Mouse (Mus musculus) gastrocnemius, postnatal 4 days (tissue): ENCODE measurements at regions not wholly inside any gene's neighbourhood (a gene's known extent, or its start where the extent isn't known, plus 50 kb on each side); places are given as distances from the start of the nearest gene placed in this dataset.
"Not testable (repeated sequence)": the region's sequence is repeated elsewhere in the genome, so short reads cannot be mapped to it uniquely, and the experiment has no call there.

Experiments used
- DNase-seq, 2 experiments: peaks; one replicate each; pipeline ENCODE4 v3.0.0; 2021 to 2022; ENCODE audit warnings: low spot score in 2 of 2, mixed read lengths in 2 of 2

DNA sequence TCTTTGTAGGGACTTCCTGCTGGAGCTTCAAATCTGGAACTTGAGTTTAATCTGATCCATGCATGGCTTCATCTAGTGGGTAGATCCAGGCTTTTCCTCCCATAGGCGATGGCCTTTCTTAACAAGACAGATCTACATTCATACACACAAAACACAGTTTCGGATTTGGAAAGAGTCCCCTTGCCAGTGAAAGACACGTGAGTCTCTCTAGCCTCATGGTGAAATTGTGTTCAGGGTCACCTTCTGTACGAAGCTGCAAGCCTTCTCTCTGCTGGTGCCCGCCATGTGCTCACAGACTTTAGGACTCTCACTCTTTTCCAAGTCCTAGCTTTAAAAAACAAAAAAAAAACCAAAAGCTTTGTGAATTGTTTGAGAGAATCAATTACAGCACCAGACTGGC lies 51.4 kb upstream of the Dlx2 start:
- no peak for DNase-seq

DNA sequence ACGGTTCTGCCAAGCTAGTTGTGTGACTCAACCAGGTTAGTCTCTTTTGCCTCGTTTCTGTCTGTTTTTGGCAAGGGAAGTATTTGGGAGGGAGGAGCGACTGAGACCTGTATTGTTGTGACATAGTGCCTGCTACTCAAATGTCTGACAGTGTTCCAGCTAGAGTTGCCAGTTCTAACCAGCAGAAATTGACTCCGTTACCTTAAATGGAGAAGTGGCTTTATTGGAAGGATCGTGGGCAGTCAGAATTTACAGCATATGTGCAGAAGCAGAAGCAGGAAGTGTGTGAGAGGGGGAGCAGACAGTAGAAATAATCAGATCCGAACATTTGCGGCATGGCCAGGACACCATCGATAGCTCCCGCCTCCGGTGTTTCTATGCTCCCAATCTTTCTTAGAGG lies 51.8 kb upstream of the Dlx2 start:
- no peak for DNase-seq

DNA sequence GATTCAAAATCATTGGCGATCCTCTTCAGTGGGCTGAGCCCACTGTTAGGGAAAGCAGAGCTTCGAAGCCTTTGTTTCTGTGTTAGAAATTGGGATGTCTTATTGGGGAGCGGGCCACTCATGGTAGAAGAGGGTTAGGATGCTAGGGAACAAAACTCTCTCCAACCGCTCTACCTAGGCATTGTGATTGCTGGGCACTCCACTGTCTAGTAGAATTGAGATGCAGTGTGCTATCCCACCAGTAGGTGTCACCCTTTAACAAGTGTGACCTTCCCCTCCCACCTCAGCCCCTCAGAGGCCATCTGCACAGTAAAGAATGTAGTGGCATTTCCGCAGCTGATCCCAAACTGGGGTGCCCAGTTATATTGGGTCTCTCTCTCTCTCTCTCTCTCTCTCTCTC lies 52.2 kb upstream of the Dlx2 start:
- peak; percentile 53 to 84 for DNase-seq

DNA sequence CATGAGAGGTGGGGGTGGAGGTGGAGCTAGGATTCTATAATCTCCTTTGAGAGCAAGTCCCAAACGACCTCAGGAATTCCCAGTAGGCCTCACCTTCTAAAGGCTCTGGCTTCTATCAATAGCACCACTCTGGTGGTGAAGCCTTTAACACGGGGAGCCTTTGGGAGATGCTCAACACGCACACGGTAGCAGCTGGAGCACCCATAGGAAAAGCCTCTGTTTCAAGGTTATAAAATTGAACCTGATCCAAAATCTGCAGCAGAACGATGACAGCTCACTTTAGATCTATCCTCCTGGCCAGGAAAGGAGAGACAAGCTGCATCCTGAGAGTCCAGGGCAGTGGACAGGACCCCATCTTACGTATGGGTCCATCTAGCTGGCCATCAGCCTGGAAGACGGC lies 53.7 kb upstream of the Dlx2 start:
- no peak for DNase-seq

DNA sequence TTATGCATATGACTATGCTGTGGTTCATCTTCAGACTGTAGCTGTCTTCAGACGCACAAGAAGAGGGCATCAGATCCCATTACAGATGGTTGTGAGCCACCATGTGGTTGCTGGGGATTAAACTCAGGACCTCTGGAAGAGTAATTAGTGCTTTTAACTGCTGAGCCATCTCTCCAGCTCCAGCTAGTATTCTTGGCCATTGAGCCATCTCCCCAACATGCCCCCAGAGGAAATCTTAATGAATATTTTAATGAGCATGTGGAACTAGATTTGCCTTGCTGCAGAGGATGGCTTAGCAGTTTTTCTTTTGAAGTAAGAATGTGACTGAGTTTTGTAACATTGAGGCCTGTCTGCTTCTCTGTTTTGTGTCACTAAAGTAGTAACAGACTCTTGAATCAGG lies 54.4 kb upstream of the Dlx2 start:
- no peak for DNase-seq

DNA sequence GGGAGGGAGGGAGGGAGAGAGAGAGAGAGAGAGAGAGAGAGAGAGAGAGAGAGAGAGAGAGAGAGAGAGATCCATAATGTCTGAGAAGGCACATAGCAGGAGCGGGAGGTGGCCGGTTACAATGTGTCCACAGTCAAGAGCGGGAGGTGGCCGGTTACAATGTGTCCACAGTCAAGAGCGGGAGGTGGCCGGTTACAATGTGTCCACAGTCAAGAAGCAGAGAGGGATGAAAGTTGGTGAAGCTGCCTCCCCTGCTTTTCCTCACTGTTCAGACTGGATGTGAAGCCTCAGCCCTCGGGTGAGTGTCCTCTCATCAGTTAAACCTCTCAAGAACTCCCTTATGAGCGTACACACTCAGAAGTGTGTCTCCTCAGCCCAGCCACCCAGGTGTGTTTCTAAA lies 57.2 kb upstream of the Dlx2 start:
- DNase-seq, result not testable (repeated sequence)

DNA sequence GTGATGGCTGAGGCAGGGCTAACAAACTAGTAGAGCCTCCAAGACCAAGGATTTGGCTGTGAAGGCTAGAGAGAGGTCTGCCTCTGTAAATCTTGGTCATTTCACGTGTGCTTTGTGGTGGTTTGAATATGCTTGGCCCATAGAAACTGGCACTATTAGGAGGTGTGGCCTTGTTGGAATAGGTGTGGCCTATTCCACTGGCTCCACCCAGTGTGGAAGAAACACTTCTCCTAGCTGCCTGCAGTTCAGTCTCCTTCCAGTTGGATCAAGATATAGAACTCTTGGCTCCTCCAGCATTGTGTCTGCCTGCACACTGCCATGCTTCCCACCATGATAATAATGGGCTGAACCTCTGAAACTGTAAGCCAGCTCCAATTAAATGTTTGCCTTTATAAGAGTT lies 59.1 kb upstream of the Dlx2 start:
- no peak for DNase-seq

DNA sequence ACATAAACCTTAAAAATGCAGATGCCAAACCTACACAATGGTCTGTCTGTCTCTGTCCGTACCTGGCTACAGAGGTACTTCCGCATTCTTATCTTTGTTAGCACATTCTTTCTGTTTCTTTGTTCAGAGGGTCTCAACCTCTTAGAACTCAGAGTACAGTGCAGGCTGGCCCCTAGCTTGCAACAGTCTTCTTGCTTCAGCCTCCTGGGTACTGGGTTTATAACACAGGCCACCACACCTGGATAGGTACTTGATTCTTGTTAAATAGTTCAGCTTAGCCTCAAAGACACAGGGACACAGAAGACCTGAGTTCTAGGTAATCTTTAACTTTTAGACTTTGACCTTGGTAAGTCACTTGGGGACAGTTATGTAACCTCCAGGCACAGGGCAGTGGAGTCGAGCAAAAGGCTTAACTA lies 60.5 kb upstream of the Dlx2 start:
- DNase-seq, result no peak

DNA sequence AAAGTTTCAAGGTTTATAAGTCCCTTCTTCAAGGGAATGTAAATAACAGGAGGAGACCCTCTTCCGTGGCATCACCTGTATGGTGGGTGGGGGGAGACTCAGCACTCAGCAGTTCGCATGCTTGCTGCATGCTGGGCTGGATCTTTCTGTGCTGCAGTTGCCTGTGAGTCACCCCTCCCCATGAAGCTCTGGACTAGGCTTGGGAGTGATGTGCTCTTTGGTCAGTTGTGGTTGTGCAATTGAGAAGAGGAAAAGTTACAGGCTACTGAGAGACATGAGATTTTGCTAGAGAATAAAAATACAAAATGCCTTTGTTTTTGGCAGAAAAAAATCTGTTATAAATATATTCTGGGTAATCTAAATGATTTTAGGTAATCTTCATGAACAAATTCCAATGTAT lies 66.7 kb upstream of the Dlx2 start:
- no peak for DNase-seq

DNA sequence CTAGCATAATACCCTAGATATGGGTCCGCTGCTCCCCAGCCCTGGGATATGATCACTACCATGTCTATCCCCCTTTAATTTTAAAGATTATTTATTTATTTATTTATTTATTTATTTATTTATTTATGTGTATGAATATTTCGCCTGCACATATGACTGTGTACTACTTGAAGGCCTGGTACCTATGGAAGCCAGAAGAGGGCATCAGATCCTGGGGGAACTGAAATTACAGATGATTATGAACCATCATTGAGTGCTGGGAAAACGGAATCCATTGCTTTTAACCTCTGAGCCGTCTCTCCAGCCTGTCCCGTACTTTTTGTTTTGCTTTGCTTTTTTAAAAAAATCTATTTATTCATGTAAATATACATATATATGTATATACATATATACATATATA lies 70.0 kb upstream of the Dlx2 start:
- DNase-seq, result no peak

DNA sequence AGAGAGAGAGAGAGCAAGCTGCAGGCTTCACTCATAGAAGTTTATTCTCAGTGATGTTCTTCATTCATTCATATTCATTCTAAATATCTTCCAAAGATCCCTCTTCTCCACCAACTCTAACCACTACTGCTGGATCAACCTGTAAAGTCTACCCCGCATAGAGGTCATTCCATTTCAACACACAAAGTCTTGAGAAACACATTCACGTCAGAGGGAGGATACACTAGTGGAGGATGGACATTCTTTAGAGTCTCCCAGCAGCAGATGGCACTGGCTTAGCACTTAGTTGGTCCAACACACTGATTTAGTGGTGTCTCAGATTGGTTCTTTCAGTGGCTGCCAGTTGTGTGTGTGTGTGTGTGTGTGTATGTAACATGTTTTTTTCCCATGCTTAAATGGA lies 74.9 kb upstream of the Dlx2 start:
- no peak for DNase-seq

DNA sequence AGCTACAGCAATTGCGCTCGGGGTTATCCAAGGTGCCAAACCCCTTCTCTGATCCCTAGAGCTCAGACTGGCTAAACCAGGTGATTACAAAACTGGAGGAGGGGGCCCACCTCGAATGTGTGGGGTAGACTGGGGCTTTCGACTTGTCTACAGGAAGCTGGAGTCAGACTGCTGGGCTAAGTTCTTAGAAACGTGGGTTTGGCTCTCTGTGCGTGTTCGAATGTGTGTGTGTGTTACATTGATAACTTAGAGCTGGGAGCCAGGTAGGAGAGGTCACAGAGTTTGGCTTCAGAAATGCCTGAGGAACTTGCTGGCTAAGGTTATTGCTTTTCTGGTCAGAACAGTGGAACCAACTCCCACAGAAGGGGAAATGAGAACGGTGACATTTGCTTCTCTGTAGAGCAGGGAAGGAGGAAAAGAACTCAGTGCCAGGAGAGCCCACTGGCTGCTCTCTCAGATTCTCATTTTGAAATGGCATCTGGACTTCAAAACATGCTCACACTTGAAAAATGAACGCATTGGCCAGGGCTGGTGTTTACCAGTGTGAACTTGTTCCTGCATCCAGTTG lies 76.1 kb upstream of the Dlx2 start:
- DNase-seq, result no peak

DNA sequence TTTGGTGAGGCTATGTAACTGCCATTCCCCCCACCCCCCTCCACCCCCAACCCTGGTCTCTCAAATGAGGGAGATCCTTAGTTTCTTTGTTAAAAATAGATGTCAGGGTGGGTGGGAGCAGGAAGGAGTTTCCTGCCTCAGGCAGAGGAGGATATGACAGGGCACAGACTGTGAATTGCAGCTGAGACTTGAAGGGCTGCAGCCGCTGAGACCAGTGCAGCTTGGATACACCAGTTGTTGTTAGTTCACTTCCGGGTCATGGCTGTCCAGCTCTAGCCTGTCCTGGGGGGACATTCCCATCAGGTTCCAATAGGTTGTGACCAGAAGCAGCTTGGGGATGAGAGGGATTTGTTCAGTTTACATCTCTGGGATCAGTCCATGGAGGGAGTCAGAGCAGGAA lies 76.6 kb upstream of the Dlx2 start:
- no peak for DNase-seq

DNA sequence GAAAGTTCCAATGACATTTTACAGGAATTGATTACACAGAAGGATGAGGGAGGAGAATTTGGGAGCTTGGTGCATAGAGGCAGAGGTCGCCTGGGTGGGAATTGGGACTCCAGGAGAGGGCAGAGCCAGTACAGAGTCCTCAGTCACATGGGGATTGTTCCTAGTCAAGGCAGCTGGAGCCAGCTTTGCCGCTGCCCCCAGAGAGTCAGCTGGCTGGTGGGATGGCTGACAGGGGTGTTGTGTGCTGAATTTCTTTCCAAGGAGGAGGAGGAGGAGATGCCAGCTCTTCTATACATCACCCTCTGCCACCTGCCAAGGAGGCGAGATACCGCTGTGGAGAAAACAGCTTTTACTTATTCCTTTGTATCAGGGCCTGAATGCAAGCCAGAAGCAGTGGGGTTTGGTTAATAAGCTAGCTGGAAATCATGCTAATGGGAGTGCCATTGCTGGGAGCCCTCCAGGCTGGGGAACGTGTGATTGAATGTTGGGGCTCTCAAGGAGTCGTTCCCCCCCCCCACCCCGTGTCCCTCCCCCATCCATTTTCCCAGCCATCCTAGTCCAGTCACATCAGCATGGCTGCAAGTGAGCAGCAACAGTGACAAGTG lies 78.8 kb upstream of the Dlx2 start:
- DNase-seq, result no peak

DNA sequence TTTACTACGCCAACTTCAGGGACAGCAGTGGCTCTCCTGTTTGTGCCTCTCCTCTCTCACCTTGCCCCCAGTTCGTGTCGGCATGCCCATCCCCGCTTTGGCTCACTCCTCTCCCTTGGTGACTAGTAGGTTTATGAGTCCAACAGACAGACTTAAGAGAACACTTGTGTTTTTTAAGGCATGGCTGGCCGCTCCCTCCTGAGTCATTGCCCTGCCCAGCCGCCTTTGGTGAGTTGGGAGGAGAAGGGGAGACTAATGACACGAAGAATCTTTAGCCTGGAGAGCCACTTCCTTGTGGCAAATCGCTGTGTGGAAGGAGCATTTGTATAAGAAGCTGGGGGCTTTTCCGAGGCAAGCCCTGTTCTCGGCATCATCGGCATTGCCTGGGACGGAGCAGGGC lies 79.8 kb upstream of the Dlx2 start:
- DNase-seq, result no peak

DNA sequence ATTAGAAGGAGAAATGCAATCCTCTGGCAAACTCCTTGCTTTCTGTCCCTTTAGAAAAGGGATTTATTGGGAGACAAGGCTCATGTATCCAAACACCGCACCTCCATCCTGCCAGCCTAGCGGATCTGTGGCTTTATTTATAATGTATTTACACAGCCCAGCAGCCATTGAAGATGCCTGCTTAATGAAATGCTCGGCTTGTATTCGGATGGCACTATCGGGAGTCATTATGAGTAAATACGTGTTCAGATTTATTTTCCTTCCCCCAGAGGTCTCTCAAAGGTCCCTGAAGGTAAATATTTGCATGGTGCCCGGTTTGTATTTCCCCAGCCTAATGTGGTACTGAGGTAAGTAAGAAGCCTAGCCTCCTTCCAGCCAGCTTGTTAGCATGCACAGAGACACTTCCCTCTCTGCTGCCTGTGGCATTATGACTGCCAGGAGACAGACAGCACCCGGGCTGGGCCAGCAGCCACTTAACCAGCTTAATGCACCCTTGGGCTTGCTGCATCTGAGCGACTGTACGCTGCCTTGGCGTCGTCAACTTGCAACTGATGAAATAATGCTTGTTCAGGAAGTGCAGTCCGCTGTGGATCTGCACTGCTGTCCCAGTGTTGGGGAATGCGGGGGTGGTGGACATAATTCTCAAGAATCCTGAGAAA lies 80.7 kb upstream of the Dlx2 start:
- DNase-seq, result no peak

DNA sequence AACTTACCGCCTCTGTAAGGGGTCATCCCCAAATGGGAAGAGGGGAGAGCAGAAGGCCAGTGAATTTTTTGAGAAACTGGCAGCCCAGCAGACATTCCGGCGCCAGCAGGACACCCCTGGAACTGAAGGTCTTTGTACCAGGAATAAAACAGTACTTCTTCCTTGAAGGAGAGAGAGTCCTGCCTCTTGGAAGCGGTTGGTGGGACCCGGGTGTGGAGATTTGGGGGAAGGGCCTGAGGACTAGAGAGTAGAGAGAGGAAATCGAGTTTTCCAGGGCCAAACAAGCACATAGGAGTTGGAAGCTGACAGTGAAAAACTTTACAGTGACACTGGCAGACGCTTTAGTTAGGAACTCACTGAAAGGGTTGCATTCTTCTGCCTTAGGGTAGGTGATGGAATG lies 82.3 kb upstream of the Dlx2 start:
- no peak for DNase-seq

DNA sequence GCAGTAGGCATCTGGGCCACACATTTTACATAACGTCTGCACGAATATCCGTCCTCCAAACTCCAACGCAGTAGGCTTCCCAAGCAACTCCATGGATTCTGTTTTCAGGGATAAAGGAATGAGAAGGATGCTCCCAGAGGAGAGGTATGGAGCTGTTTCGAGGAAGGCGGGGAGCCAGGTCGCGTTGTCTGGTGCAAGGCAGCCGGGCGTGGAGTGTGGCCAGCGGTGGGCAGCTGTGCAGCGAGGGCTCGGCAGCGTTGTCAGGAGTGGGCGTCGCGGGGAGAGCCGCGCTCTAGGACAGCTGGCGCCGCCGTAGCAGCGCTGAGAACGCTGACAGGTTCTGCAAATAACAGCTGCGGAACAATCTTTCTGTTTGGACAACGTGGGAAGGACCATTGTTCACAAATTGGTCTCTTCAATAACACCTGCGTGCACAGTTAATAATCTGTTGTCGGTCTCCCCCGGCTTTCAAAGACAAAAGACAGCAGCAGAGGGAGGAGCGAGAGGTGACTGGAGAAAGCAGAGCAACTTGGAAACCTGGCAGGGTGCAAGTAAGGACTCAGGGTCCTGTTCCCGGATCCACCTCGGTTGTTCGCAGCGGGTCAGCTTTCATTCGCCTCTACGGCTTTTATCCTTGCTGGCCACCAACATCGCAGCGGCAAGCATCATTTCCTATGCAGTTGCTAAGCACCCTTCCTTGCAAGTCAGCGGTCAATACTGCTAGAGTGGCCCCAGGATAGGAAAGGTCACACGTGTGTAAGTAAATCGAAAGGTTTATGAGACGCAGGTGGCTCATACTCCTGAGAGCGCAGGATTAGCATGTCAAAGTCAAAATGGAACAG lies 83.0 kb upstream of the Dlx2 start:
- peak in 1 of 2 experiments; percentile 43 for DNase-seq

DNA sequence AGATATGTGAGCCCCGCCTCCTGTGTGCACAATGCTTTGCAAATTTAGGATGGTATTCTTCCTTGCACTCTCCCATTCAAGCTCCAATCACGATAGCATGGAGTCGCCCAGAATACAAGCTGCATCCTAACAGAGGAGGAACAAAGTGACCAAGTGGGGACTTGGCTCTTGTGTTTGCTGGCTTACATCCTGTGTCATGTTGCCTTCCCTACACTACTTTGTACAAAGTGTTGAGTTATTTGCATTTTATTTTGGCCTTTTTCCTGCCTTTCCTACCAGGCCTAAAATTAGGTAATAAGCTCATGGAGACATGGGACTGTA lies 83.5 kb upstream of the Dlx2 start:
- DNase-seq, result no peak

DNA sequence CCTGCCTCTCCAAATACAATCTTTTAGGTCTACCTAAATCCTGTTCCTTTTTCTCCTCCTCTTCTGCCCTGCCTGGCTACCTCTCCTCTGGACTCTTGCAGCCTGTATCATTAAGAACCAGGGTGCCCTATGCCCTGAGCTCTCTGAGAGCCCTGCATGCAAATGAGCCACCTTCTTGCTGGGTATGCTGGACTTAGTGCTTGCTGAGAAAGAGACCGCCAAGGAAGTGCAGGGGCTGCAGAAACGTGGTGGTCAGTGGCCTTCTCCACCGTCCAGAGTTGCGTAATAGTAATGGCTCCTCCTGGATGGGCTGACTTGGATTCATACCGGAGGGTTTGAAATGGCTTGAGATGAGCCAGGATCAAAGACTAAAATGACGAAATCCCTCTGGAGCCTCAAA lies 86.9 kb upstream of the Dlx2 start:
- no peak for DNase-seq

DNA sequence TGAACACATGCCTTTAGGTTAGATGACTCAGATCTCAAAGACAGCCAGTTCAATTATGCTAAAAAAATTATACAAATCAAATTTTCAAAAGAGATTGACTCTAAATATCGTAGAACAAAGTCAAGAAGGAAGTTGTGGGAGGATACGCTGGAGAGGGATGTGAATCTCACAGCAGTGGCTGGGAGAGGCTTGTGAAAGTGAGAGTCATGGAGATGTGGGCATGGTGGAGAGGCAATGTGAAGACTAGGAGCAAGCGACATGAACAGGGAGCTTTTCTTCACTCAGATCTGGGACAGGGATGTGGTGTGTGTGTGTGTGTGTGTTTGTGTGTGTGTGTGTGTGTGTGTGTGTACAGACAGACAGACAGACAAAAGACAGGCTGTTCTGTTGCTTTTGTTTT lies 87.9 kb upstream of the Dlx2 start:
- DNase-seq, result no peak

DNA sequence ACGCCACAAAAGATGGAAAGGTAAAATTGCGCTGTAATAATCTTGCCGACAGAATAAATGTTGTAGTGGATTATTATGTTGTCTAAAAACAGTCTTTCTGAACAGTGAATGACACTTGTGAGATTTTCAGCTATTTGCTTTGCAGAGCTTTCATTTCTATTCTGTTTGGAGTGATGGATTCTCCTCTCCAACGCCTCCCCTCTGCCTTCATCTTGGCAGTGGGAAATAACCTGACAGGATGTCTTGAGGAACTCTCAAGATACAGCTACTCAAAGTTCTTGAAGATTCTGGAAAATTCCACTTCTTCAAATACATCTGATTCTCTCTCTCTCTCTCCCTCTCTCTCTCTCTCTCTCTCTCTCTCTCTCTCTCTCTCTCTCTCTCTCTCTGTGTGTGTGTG lies 89.6 kb upstream of the Dlx2 start:
- no peak for DNase-seq

DNA sequence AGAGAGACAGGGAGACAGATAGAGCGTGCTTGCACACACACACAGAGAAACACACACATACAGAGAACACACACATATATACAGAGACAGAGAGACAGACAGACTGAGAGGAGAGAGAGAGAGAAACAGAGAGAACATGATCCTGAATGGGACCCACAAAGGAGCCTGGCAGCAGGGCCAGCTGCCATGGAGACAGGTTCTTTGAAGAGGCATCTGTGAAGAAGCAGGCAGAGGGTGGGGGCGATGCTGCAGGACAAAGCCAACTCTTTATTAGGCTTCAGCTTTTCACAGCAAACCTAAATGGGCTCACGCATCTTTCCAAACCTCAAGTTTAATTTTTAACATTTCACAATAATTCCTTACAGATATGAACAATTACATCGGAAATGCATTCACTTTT lies 90.0 kb upstream of the Dlx2 start:
- no peak for DNase-seq
